Mouse (Mus musculus): ENCODE results near the gene Olfr61. TPM values are rescaled to one million over a fixed set of nuclear protein-coding genes. Genes with fewer than 3 reads are reported as not detected.
"Not testable (repeated sequence)": the region's sequence is repeated elsewhere in the genome, so short reads cannot be mapped to it uniquely, and the experiment has no call there.

Olfr61 gene
- polyA plus RNA-seq (2014; fragmentation: Nextera tagmentation; extraction: Ambion mirVana), result not detected in 2 replicates

GRCm38 (mm10) chr7:140628670-140629069 lies at the start of gene Olfr61:
TSS of gene Olfr61 (plus strand) at chr7:140628970.
- not testable (repeated sequence) for H3K9ac ChIP-seq (ENCODE audit: low read length); H3K4me3 ChIP-seq (ENCODE audit: low read depth, low read length); H3K4me2 ChIP-seq (ENCODE audit: low read depth, severe bottlenecking); H3K4me1 ChIP-seq (ENCODE audit: control insufficient read depth, insufficient read depth, low read length); H3K36me3 ChIP-seq (ENCODE audit: control insufficient read depth, insufficient read depth, low read length); H3K9me3 ChIP-seq (ENCODE audit: control insufficient read depth, low read length); ATAC-seq (ENCODE audit: insufficient number of reproducible peaks, low FRiP score, low TSS enrichment, low read depth); H3K27me3 ChIP-seq (ENCODE audit: control insufficient read depth, insufficient read depth, low read length); H3K27ac ChIP-seq (replicated peaks; ENCODE audit: low read depth, low read length); DNase-seq (ENCODE audit: low spot score)
- 84% methylated on average over 3 of the region's 3 CpGs for WGBS

- H3K9me3 ChIP-seq (ENCODE audit: control insufficient read depth, low read length); H3K27ac ChIP-seq (replicated peaks; ENCODE audit: low read depth, low read length); H3K36me3 ChIP-seq (ENCODE audit: control insufficient read depth, insufficient read depth, low read length); H3K4me2 ChIP-seq (ENCODE audit: low read depth, severe bottlenecking); H3K27me3 ChIP-seq (ENCODE audit: control insufficient read depth, insufficient read depth, low read length); H3K4me3 ChIP-seq (ENCODE audit: low read depth, low read length); DNase-seq (ENCODE audit: low spot score); H3K4me1 ChIP-seq (ENCODE audit: control insufficient read depth, insufficient read depth, low read length); H3K9ac ChIP-seq (ENCODE audit: low read length); ATAC-seq (ENCODE audit: insufficient number of reproducible peaks, low FRiP score, low TSS enrichment, low read depth): not testable (repeated sequence)
- WGBS, result 85% methylated on average over 2 of the region's 2 CpGs
Observed at GRCm38 (mm10) chr7:140600969-140601368, 27.8 kb upstream of the Olfr61 start, which contains the start of gene Olfr46. TSS of gene Olfr46 (plus strand) at chr7:140601269.

- H3K4me2 ChIP-seq (ENCODE audit: low read depth, severe bottlenecking), result no peak overlapping the region
- no peaks in the 10 kb centered on the region for H3K9me3 ChIP-seq (ENCODE audit: control insufficient read depth, low read length)
- ATAC-seq (ENCODE audit: insufficient number of reproducible peaks, low FRiP score, low TSS enrichment, low read depth) (no peak), DNase-seq (ENCODE audit: low spot score) (no peak)
- no peak overlapping the region for H3K9ac ChIP-seq (ENCODE audit: low read length)
- no peak overlapping the region for H3K4me3 ChIP-seq (ENCODE audit: low read depth, low read length)
- no peaks in the 10 kb centered on the region for H3K27me3 ChIP-seq (ENCODE audit: control insufficient read depth, insufficient read depth, low read length)
- H3K27ac ChIP-seq (replicated peaks; ENCODE audit: low read depth, low read length), result no peak overlapping the region
- WGBS, result 79% methylated on average over 1 of the region's 1 CpGs
- H3K4me1 ChIP-seq (ENCODE audit: control insufficient read depth, insufficient read depth, low read length), result no peaks in the 10 kb centered on the region
- no peaks in the 10 kb centered on the region for H3K36me3 ChIP-seq (ENCODE audit: control insufficient read depth, insufficient read depth, low read length)
Observed at GRCm38 (mm10) chr7:140630559-140630958, 1.8 kb downstream of the Olfr61 start.

- Histone ChIP-seq H3K4me3 (ENCODE audit: low read depth, low read length) (no peak within 1 kb of the TSS), H3K9ac (ENCODE audit: low read length) (no peak within 1 kb of the TSS), H3K4me2 (ENCODE audit: low read depth, severe bottlenecking) (no peak within 1 kb of the TSS), H3K27ac (replicated peaks; ENCODE audit: low read depth, low read length) (no peak within 1 kb of the TSS), H3K27me3 (ENCODE audit: control insufficient read depth, insufficient read depth, low read length) (no peaks in the 10 kb centered on the region), H3K4me1 (ENCODE audit: control insufficient read depth, insufficient read depth, low read length) (no peaks in the 10 kb centered on the region), H3K9me3 (ENCODE audit: control insufficient read depth, low read length) (no peaks in the 10 kb centered on the region), H3K36me3 (ENCODE audit: control insufficient read depth, insufficient read depth, low read length) (no peaks in the 10 kb centered on the region)
- DNase-seq (ENCODE audit: low spot score) (no peak), ATAC-seq (ENCODE audit: insufficient number of reproducible peaks, low FRiP score, low TSS enrichment, low read depth) (no peak)
- WGBS, result 88% methylated on average over 1 of the region's 1 CpGs
Observed at GRCm38 (mm10) chr7:140646152-140646551, 17.4 kb downstream of the Olfr61 start, which contains the start of gene Olfr53. TSS of gene Olfr53 (plus strand) at chr7:140646452.

GRCm38 (mm10) chr7:140659630-140660029 lies 30.9 kb downstream of the Olfr61 start, which contains the start of gene Olfr539:
TSS of gene Olfr539 (plus strand) at chr7:140659930.
- Histone ChIP-seq H3K4me2 (ENCODE audit: low read depth, severe bottlenecking) (no peak within 1 kb of the TSS), H3K27ac (replicated peaks; ENCODE audit: low read depth, low read length) (no peak within 1 kb of the TSS), H3K4me1 (ENCODE audit: control insufficient read depth, insufficient read depth, low read length) (no peaks in the 10 kb centered on the region), H3K9ac (ENCODE audit: low read length) (no peak within 1 kb of the TSS), H3K4me3 (ENCODE audit: low read depth, low read length) (no peak within 1 kb of the TSS), H3K27me3 (ENCODE audit: control insufficient read depth, insufficient read depth, low read length) (no peaks in the 10 kb centered on the region), H3K36me3 (ENCODE audit: control insufficient read depth, insufficient read depth, low read length) (no peaks in the 10 kb centered on the region), H3K9me3 (ENCODE audit: control insufficient read depth, low read length) (no peaks in the 10 kb centered on the region)
- DNase-seq (ENCODE audit: low spot score) (no peak), ATAC-seq (ENCODE audit: insufficient number of reproducible peaks, low FRiP score, low TSS enrichment, low read depth) (no peak)
- WGBS, result 76% methylated on average over 4 of the region's 4 CpGs

GRCm38 (mm10) chr7:140670693-140671092 lies 41.9 kb downstream of the Olfr61 start:
- H3K27me3 ChIP-seq (ENCODE audit: control insufficient read depth, insufficient read depth, low read length); H3K4me2 ChIP-seq (ENCODE audit: low read depth, severe bottlenecking); H3K4me3 ChIP-seq (ENCODE audit: low read depth, low read length); DNase-seq (ENCODE audit: low spot score); H3K27ac ChIP-seq (replicated peaks; ENCODE audit: low read depth, low read length); H3K36me3 ChIP-seq (ENCODE audit: control insufficient read depth, insufficient read depth, low read length); H3K4me1 ChIP-seq (ENCODE audit: control insufficient read depth, insufficient read depth, low read length); H3K9me3 ChIP-seq (ENCODE audit: control insufficient read depth, low read length); ATAC-seq (ENCODE audit: insufficient number of reproducible peaks, low FRiP score, low TSS enrichment, low read depth); H3K9ac ChIP-seq (ENCODE audit: low read length): not testable (repeated sequence)
- WGBS, result 93% methylated on average over 3 of the region's 3 CpGs

- H3K4me1 ChIP-seq (ENCODE audit: control insufficient read depth, insufficient read depth, low read length), result no peaks in the 10 kb centered on the region
- 6% methylated on average over 6 of the region's 6 CpGs for WGBS
- no peak overlapping the region for H3K4me3 ChIP-seq (ENCODE audit: low read depth, low read length)
- H3K27ac ChIP-seq (replicated peaks; ENCODE audit: low read depth, low read length), result no peak overlapping the region
- DNase-seq (ENCODE audit: low spot score), result no peak
- no peaks in the 10 kb centered on the region for H3K36me3 ChIP-seq (ENCODE audit: control insufficient read depth, insufficient read depth, low read length)
- no peak overlapping the region for H3K4me2 ChIP-seq (ENCODE audit: low read depth, severe bottlenecking)
- no peaks in the 10 kb centered on the region for H3K9me3 ChIP-seq (ENCODE audit: control insufficient read depth, low read length)
- no peak for ATAC-seq (ENCODE audit: insufficient number of reproducible peaks, low FRiP score, low TSS enrichment, low read depth)
- no peaks in the 10 kb centered on the region for H3K27me3 ChIP-seq (ENCODE audit: control insufficient read depth, insufficient read depth, low read length)
- H3K9ac ChIP-seq (ENCODE audit: low read length), result no peak overlapping the region
Observed at GRCm38 (mm10) chr7:140675863-140676262, 47.1 kb downstream of the Olfr61 start.

GRCm38 (mm10) chr7:140679591-140679990 lies 50.8 kb downstream of the Olfr61 start:
- not testable (repeated sequence) for H3K4me1 ChIP-seq (ENCODE audit: control insufficient read depth, insufficient read depth, low read length); H3K4me2 ChIP-seq (ENCODE audit: low read depth, severe bottlenecking); H3K27me3 ChIP-seq (ENCODE audit: control insufficient read depth, insufficient read depth, low read length); H3K27ac ChIP-seq (replicated peaks; ENCODE audit: low read depth, low read length); H3K9me3 ChIP-seq (ENCODE audit: control insufficient read depth, low read length); ATAC-seq (ENCODE audit: insufficient number of reproducible peaks, low FRiP score, low TSS enrichment, low read depth); H3K9ac ChIP-seq (ENCODE audit: low read length); DNase-seq (ENCODE audit: low spot score); H3K36me3 ChIP-seq (ENCODE audit: control insufficient read depth, insufficient read depth, low read length); H3K4me3 ChIP-seq (ENCODE audit: low read depth, low read length)
- 69% methylated on average over 4 of the region's 4 CpGs for WGBS

GRCm38 (mm10) chr7:140681651-140682050 lies 52.9 kb downstream of the Olfr61 start, which contains the start of gene Olfr45:
TSS of gene Olfr45 (plus strand) at chr7:140681951.
- DNase-seq (ENCODE audit: low spot score) (no peak), ATAC-seq (ENCODE audit: insufficient number of reproducible peaks, low FRiP score, low TSS enrichment, low read depth) (no peak)
- Histone ChIP-seq H3K27me3 (ENCODE audit: control insufficient read depth, insufficient read depth, low read length) (no peaks in the 10 kb centered on the region), H3K27ac (replicated peaks; ENCODE audit: low read depth, low read length) (no peak within 1 kb of the TSS), H3K4me3 (ENCODE audit: low read depth, low read length) (no peak within 1 kb of the TSS), H3K36me3 (ENCODE audit: control insufficient read depth, insufficient read depth, low read length) (no peaks in the 10 kb centered on the region), H3K9me3 (ENCODE audit: control insufficient read depth, low read length) (no peaks in the 10 kb centered on the region), H3K4me2 (ENCODE audit: low read depth, severe bottlenecking) (no peak within 1 kb of the TSS), H3K4me1 (ENCODE audit: control insufficient read depth, insufficient read depth, low read length) (no peaks in the 10 kb centered on the region), H3K9ac (ENCODE audit: low read length) (no peak within 1 kb of the TSS)
- WGBS, result 97% methylated on average over 1 of the region's 1 CpGs

Data from limb, embryonic 11.5 days (tissue).